Mouse (Mus musculus) heart, adult 11 months (tissue): Measurements from ENCODE around the gene Arhgap44.

Source experiments
- DNase-seq: peaks from one replicate; pipeline ENCODE4 v3.0.0; 2022

Gene Arhgap44

DNA sequence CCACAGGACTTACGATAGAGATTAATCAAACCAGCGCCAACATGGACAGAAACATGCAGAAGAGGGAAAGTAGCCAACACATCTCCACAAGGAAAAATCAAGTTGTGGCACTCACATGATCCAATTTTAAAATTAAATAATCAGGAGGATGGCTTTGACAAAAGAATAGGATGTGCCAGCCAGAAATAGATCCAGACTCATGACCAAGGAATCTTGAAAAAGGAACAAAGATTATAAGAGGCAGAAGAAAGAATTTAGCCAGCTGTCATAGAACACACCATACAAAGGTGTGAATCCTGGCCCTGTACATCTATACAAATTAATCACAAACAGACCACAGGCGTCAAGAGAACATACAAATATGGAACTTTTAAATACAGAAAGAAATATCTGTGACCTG is 82.5 kb downstream of the Arhgap44 start:
- no peak for DNase-seq

DNA sequence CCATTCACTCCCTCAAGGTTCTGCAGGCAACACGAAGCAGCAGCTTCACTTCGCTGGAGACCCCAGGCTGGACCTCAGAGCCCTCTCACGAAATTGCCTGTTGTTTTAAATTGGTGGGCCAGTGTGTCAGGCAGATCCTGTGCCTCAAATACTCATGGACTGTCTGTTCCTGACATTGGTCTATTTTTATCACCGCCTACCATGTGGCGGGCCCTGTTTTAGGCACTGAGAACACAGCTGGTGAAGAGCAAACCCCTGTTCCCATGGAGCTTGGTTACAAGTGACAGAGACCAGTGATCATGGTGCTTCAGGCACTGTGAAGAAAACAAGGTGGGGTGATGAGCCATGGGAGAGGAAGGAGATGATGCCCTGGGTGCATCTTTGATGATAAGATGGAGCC is 93.2 kb downstream of the Arhgap44 start:
- peak; percentile 89 for DNase-seq

DNA sequence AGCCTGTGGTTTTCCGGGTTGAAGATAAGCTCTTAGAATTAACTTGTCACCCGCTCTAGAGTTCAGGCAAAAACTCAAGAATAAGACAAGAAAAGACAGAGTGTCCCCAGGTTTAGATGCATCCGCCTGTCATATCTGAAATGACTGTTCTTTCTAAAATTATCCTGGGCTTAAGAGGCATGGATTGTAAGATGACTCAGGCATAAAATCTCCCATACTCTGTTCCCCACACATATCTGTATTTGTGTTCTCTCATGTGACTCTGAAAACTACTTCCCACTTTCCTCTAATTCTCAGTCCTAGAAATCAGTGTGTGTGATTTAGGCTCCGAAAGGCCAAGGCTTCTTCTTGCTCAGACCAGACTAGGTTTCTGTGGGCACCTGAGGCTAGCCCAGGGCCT is 93.7 kb downstream of the Arhgap44 start:
- DNase-seq, result peak; percentile 66

DNA sequence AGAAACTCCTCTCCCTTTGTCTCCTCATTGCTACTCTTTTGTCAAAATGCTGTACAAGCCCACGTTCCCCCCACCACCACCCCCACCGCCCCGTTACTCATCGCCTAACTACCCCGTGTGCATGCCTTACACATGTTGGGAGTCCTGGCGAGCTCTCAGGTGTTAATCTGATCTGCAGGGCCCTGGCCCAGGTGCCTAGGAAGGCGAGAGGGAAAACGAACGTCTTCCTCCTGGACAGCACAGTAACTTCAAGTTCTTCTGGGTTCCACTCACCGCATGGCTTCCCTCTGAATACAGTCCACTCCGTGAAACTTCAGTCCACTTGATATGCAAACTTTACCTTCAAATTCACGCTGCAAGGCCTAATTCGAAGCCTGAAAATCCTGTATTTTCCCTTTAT is 97.6 kb downstream of the Arhgap44 start:
- peak; percentile 65 for DNase-seq

DNA sequence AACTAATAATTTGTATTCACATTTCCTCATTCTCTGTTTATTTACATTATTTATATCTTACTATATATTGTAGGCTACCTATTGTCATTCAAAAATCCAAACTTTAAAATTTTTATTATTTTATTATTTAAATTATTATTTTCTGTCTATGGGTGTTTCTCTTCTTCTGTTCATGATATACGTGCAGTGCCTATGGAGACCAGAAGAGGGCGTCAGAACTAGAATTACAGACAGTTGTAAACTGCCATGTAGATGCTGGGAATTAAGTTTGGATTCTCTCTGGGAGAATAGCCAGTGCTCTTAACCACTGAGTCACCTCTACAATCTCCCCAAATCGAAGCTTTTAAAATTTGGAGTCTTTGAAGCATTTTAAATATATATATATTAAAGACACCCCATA is 101.3 kb downstream of the Arhgap44 start:
- DNase-seq, result peak; percentile 50

DNA sequence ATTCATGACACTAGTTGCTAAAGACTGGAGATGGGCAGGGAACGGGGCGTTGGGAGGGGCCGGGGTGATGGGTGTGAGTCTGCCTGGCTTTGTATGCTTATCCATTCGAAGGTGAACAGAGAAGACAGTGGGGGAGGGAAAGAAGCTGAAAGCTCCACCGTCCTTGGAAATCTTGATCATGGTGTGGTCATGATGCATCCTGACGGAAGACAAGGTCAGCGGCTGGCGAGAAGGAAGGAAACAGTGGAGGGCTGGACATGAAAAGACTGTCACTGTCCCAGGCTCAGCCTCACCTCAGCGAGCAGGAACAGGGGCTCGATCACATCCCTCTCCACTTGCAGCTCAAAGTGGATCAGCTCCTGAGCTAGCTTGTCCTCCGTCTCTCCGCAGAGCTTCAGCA is 103.2 kb downstream of the Arhgap44 start:
- DNase-seq, result peak; percentile 84

DNA sequence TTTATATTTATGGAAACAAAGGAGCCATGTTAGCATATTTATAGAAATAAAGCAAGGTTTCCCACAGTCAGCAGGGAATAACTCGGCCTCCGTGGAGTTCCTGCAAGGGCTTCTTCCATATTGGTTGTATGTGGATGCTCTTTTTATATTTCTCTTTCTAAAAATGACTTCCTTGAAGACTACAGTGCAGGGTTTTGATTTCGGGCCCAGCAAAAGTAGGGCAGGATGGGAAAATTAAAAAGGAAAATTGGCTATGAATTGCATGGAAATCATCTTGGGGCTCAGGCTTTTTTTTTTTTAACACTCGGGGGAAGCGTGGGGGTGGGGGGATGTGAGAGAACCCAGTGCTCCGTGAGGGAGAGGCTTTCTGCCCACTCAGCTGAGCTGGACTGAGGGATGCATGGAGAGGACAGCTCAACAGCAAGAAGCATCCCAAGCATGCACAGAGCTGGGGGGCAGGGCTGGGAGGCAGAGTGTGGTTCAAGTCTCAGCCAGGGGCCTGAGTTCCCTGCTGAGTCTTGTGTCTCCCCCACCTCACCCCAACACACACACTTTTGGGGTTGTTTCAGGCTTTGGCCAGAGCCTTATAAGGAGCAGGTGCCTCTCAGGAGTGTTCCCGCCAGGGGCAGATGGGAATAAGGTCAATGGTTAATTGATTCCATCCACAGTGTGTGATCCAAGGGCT is 104.4 kb downstream of the Arhgap44 start:
- DNase-seq, result no peak

DNA sequence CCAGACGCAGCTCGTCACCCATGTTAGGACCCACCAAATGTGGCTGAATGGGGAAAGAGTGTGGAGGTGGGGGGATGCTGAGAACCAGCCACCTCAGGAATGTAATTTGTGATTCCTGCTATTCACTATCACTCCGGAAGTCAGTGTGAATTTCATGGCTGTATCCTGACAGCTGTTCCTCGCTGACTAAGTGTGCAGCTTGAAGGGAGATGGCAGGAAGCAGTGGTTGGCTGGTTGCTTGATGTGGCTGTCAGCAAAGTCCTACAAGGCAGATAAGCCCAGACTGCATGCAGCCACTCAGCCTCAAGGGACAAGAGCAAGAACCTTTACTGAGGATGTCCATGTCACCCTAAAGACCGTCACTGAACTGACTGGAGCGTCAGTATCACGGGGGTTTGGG is 107.2 kb downstream of the Arhgap44 start:
- DNase-seq, result peak; percentile 75

DNA sequence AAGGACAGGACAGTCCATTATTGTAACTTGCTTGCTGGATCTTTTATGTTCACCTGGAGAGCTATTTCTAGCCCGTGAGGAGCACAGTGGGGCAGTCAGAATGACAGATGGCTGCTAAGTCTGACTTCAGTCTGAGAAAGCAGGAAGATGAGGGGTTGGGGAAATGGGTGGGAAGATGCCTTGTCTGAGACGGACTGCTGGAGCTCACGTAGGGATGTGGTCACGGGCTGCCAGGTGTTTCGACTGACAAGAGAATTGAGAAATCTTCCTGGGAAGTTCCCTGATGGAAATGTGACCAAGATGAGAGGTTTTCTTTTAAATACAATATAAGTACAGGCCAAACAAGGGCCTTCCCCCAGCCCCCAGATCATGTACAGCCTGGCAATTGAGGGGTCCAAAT is 108.5 kb downstream of the Arhgap44 start:
- peak; percentile 70 for DNase-seq

DNA sequence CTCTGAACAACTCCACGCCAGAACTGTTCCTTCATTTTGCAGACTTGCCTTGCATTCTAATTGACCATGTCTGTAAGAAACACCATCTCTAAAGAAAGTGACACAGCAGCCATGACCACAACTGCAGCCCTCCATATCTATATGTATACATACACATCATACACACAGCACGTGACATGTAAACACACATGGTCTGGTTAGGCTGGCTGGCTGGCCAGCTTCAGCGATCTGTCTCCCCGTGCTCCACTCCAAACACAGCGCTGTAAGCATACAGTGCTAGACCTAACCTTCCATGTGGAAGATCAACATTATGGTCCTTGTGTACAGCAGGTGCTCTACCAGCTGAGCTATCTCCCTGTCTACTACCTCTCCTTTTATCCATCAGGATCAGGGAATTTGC is 111.9 kb downstream of the Arhgap44 start:
- DNase-seq, result no peak

DNA sequence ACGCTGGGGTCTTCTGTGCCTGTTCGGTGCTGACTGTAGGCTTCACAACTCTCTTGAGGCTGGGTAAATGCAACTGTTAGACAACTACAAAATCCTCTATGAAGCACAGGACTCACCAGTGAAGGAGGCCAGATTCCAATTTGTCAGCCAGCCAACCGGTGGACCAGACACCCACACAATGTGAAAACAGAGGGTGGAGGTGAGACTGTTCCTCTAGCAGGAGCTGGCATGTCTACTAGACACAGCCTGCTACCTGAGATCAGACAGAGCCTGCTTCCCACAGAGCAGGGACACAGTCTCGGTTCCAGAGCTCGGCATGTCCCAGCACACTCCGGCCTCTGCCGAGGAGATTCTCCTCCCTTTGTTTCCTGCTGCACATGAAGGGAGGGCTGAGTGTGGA is 113.7 kb downstream of the Arhgap44 start:
- DNase-seq, result no peak

DNA sequence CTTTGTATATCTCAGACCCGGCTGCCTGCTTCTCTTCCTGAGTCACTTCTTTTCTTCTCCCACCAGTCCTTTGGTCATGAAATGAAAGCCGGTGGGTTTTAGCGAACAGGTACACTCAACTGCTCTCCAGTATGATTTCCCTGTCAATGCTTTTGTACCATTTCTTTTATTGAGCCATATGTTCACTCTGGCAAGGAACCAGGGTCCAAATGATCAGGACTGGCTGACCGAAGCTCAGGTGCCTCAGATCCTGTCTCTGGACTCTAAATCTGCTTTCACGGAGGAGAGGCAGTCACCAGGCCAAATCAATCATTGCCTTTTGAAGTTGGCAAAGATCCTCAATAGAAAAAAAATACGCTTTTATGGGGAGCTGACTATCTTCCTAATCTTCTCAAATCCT is 122.2 kb downstream of the Arhgap44 start:
- no peak for DNase-seq

DNA sequence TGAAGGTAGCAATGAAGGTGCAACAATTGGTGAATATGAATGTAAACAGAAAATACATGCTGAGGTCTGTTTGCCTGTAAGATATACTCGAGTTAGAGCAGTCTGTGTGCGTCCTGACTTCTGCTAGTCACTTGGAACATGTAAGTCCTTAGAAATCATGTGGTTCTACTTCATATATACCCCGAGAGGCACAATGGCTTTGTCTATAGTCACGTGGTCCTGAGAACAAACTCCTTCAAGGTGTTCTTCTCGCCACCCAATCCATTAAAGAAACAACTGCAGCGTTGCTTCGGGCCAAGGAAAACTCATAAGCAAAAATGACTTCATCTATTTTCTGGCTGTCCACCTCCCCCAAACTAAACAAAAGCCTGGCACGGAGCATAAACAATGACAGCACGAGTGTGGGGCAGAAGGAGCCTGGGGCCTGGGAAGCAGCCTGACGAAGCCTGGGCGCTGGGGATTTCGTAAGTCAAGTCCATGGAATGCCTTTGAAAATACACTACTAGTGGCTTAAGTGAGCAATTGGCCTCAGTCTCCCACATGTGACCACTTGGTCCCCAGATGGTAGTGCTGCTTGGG is 123.2 kb downstream of the Arhgap44 start:
- no peak for DNase-seq

DNA sequence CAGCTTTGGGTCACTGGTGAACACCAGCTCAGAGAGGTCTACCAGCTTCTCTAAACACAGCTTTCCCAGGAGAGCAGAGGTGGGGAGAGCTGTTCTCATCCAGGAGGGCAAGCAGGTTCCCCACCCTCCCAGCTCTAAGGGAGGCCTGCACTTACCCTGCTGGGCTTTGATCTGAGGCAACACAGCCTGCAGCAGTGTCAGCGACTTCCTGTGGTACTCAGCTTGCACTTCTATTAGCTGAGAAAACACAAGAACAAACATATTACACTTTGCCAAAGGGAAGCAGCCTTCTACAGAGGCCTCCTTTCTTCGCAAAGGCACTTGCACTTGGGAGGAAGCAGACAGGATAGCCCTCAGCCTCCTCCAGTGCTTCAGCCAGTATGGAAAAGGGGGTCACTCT is 123.8 kb downstream of the Arhgap44 start:
- no peak for DNase-seq

DNA sequence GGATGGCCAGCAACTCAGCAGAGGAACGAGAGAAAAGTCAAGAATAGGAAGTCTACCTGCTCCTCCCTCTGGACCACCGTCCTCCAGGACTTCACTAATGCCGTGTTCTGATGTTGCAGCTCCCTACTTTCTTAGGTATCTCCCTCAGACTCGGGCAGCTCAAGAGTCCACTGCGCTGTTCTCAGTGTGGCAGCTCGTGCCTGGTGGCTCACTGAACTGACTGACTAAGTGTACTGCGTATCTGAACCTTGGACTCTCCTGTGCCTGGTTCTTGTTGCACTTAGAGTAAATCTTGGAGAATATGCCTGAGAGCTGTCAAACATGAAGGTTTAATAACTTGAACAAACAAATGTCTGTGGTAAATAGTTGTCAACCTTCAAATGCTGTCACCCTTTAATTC is 130.5 kb downstream of the Arhgap44 start:
- no peak for DNase-seq

DNA sequence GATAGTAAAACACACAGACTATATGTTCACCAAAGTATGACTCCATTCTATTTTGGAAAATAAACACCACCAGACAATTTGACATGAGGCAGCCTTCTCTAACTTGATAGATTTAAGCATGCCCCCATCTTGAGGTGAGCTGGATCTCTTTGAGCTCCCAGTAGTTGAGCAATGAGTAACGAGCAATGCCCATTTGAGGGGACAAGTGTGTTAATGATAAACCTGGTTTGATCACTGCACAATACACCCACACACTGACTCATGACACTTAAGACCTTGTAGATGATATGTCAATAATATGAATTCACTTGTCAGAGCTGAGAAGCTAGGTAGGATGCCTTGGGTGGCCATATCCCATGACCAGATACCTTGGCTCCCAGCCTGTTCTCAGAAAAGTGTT is 132.6 kb downstream of the Arhgap44 start:
- no peak for DNase-seq

DNA sequence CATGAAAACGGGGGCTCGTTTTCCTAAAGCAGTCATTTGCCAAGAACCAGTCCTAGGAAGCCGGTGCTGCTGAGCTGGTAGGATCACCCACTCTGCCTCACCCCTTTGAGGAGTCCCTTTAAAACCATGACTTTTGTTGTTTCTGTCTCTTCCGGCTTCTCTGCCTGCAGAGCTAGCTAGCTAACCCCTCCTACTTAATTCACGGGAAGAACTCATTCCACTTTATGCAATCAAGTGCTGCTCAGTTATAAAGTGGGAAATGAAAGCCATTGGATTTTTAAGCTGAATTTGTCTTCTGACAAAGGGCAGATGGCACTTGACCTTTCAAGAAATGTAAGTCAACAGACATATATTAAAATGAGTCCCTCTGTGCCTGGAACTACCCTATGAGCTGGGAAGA is 134.7 kb downstream of the Arhgap44 start:
- no peak for DNase-seq

DNA sequence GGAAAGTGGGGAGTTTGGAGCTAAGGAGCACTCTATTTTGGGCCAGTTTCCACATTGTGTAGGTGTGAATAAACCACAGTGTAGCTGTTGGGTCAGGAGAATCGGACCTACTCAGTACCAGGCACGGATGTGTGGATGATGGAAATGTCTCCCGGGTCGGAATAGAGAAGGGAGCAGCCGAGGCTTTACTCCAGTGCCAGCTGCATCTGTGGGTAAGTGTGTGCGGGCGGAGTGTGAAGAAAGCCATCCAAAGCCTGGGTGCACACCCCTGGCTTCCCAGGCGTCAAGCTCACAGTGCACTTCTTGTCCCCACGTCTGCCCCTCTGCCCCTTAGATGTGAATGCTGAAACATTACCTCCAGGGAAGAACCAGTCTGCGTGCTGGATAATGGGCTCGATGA is 140.0 kb downstream of the Arhgap44 start:
- no peak for DNase-seq

DNA sequence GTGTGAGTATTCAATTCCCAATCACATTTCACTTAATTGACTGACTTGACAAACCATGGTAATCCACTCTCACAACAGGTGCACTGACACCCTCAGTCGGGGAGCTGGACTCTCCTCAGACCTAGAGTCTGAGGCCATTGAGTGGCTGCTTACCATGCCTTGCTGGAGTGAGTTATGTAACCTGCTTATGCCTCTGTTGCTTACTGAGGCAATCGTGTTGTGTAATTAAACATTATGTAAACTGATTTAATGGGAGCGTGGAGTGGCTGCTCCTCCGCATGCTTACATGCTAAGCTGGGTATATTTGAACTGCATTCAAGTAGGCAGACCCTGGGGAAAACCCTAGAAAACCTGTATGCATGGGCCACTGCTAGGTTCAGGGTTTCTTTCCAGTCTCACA is 142.0 kb downstream of the Arhgap44 start:
- DNase-seq, result no peak

DNA sequence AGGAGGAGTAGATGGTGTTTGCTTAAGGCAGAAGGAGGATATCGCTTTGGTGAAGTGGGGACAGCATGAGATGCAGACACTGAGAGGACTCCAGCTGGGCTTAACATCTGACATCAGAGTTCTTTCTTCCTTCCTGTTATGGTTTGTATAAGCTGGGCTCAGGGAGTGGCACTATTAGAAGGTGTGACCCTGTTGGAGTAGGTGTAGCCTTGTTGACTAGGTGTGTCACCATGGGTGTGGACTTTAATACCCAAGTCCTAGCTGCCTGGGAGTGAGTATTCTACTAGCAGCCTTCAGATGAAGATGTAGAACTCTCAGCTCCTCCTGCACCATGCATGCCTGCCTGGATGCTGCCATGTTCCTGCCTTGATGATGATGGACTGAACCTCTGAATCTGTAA is 146.0 kb downstream of the Arhgap44 start:
- DNase-seq, result no peak

DNA sequence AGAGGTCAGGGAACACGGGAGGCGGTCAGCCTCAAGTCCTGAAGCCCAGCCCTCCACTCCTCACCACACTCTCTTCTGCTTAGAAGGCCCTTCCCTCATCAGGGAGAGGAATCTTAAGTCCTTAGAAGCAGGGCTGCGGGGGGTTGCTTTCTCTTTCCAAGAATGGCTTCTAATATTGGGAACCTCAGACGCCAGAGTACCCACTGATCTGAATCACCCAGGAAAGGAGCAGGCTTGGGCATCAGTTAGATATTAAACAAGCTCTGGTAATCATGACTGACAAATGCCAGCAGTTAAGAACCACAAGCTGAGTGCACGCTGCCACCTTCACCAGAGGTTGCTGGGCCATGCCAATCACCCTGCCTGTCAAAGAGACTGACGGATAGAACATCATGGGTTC is 148.9 kb downstream of the Arhgap44 start:
- DNase-seq, result no peak

DNA sequence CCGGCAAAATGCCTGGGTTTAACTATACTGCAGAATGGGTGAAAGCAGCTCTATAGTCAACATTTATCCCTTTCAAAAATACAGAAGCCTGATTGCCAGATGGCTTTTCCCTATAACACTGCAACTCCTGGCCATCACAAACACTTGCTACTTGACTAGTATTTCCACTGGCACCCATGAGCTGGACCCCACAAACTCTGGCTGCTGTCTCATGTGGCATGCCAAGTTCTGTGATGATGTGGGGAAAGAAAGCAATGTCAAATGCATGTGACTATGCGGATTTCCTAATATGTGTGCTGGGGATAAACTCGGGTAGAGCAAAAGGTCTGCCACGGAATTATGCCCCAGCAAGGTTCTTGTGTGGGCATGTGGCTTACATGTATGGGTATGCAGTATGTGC is 156.7 kb downstream of the Arhgap44 start:
- no peak for DNase-seq

DNA sequence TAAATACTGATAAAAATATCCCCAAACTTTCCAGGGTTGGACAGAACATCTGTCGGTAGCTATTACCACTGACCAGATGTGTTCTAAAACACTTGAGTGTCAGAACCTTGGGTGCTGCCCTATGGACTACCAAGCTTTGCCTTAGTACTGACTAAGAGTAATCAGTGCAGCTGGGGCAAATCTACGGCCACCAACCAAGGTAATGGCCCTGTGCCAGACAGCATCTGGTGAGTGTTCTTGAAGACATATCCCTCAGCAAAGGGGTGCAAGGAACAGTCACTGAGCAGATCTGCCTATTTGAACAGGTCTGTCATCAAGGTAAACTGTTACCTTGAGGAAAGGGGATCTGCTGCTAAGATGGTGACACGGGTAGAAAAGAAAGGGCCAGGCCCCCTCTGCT is 157.9 kb downstream of the Arhgap44 start:
- DNase-seq, result no peak

DNA sequence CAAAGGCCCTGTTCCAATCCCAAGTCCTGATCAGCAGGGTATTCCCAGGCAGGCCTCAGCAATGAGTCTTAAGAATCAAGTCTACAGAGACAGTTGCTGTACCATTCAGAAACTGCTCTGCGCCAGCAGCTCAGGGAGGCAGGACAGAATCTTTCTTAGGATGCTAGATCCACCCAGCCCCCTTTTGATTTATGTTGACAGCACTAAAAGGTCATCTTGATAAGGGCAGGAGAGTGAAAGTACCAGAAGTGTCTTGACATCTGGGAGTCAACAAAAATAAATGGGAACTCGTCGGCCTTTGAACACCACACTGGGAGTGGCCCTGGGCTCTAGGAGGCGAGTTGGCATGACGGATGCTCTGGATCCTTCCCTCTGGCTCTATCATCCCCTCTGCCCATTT is 159.2 kb downstream of the Arhgap44 start:
- DNase-seq, result no peak

DNA sequence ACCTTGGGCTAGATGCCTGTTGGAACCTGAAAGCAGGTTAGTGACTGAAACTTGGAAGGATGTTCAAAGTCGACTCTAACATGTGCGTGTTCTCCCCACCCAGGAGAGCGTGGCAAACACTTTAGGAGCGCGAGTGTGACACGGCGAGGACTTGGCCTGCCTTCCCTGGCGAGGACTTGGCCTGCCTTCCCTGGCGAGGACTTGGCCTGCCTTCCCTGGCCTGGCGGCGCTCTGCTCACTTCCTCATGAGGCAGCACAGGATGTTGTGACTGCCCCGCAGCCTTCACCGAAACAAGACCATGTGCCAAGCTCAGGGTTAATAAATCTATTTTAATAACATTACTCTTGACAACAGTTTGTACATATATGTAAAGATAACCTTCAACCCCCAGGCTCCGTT is 161.0 kb downstream of the Arhgap44 start:
- peak; percentile 93 for DNase-seq
